Mouse (Mus musculus): ENCODE results near the gene Atp8b3. TPM values are rescaled to one million over a fixed set of nuclear protein-coding genes. Genes with fewer than 3 reads are reported as not detected.

Atp8b3 gene
- total RNA-seq, 2 experiments from 2014 or later, result 0.12 to 0.31 TPM

DNA sequence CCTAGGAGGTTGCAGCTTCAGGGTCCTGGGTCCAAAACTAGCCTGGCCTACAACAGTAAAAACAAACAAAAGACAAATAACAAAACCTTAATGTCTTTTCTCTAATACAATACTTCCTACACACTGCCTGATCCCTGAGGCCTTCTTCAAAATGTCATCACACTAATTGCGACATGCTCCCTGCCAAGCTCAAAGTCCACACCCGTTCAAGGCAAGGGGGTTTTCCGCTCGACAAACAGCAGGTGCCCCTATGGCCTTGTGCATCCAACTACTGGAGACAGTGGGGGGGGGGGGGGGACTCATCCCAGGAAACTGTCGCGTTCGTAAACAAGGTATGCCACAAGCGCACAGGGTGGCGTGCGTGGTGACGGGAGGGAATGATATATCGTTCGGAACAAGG lies 21.7 kb upstream of the Atp8b3 start:
- DNase-seq (ENCODE audit: low spot score in 2 of 2), result no peak
- peak overlapping the region; percentile 99 for H3K4me3 ChIP-seq
- peak overlapping the region; percentile 100 for H3K27ac ChIP-seq
- no peak for TF ChIP-seq CTCF (conservative IDR thresholded peaks at IDR 0.05)

DNA sequence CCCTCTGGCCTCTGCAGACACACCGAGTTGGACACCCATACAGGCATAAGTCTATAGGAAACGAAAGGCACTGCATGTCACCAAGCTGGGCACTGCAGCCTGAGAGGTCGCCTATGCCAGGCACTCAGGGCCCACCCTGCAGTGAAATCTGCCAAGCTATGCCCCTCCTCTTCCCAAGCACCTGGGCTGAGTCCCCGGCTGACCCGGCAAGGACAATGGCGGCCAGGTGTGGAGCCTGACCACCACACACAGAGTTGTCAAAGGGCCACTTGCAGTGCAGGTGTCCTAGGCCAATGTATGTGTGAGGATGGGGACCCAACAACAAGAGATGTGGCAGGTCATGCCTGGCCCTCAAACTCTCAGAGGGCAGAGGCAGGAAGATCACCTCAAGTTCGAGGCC lies 20.5 kb upstream of the Atp8b3 start:
- H3K27ac ChIP-seq, result no peak overlapping the region
- no peak overlapping the region for H3K4me3 ChIP-seq
- DNase-seq (ENCODE audit: low spot score in 2 of 2), result no peak
- TF ChIP-seq CTCF (conservative IDR thresholded peaks at IDR 0.05), result no peak

DNA sequence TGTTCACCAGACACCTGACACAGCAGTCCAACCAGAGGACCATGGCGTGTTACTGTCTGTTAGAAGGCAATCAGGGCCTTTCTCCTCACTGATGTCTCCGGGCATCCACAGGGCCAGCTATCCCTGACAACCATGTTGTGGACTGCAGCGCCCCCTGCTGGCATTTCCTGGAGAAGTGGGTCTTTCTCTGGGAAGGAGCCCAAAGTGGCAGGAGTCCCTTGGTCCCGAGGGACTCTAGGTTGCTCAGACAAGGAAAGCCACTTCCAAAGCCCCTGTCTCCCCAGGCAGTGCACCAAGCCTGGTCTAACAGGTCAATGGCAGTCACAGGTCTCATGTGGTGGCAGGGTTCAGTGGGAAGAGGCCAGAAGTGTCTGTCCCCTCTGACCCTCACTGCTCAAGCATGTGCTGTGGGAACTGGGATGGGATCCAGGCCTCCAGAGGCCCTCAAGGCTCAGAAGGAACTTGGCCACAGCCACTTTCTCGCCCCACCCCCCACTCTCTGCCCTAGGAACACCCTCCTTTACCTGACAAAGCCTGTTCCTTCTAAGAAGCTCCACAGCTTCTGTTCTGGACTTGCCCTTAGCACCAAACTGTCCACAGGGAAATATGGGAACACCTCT lies 18.5 kb upstream of the Atp8b3 start:
- Histone ChIP-seq H3K4me3 (no peak overlapping the region), H3K27ac (no peak overlapping the region)
- peak; percentile 89 for TF ChIP-seq CTCF (conservative IDR thresholded peaks at IDR 0.05)
- DNase-seq (ENCODE audit: low spot score in 2 of 2), result peak in 1 of 2 experiments; percentile 83

DNA sequence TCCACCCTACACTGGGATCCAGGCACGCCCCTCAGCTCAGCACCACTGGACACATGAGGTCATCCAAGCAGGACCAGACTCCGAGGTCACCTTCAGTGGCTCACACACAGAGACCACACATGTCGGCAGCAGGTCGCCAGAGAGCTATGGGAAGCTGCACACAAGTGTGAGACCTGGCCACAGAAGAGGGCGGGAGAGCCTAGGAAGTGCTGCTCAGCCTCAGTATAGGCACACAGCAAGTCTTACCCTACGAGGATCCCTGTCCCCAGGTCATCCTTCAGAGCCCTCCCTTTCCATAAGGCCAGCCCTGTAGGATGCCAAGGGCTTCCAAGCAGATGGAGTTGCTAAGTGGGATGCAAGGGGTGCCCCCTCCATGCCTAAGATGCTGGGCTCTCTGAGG lies 15.1 kb upstream of the Atp8b3 start:
- TF ChIP-seq CTCF (conservative IDR thresholded peaks at IDR 0.05), result no peak
- DNase-seq (ENCODE audit: low spot score in 2 of 2), result no peak
- Histone ChIP-seq H3K27ac (no peak overlapping the region), H3K4me3 (no peak overlapping the region)

DNA sequence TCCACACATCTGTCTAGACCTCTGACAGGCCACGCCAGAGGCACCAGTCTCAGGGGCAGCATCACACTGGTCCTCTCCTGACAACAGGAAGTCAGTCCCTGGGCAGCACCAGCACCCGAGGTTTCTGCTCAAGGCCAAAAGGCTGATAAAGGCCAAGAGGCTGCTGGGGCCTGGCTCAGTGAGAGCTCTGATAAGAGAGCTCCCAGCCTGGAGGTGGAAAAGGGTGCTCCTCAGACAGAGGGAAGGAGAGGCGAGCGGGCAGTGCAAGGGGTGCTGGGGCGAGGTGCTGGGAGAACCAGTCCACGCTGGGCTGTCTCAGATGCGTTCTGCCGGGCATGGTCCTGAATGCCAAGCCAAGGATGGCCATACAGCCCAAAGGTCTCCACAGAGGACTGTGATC lies 14.7 kb upstream of the Atp8b3 start:
- TF ChIP-seq CTCF (conservative IDR thresholded peaks at IDR 0.05), result no peak
- H3K4me3 ChIP-seq, result no peak overlapping the region

DNA sequence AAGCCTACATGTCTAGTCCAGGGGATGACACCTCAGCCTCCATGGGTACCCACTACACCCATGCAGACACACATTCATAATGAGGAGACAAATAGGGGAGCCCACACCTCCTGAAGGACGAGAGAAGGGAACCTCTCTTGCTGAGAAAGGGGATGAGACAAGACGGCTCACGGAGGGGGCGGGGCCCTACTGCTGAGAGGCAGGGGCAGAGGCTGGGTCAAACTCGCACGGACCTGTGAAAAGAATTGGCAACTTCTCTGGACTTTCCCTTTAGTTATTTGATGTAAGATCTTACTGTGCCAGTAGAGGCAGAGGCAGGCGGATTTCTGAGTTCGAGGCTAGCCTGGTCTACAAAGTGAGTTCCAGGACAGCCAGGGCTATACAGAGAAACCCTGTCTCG lies 13.4 kb upstream of the Atp8b3 start:
- Histone ChIP-seq H3K4me3 (no peak overlapping the region), H3K27ac (no peak overlapping the region)
- no peak for TF ChIP-seq CTCF (conservative IDR thresholded peaks at IDR 0.05)
- DNase-seq (ENCODE audit: low spot score in 2 of 2), result no peak

More for the DNA sequence above, 14.7 kb upstream of the Atp8b3 start:
- H3K27ac ChIP-seq, result no peak overlapping the region
- DNase-seq (ENCODE audit: low spot score in 2 of 2), result no peak

DNA sequence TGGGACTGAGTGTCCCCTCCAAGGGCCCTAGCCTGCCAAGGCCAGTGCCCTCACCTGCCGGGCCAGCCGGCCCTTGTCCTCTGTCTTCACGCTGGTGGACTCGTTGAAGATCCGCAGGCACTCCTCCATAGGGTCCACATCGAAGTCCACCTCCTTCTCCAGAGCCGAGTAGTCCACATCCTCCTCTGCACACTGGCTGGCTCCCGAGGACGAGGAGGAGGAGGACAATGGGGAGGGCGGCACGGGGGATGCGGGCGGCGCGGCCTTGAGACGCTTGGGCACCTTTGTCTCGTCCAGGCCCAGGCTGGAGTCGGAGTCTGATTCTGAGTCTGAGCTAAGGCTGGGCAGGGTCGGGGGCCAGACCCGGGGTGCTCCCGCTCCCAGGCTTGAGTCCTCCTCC lies 10.4 kb upstream of the Atp8b3 start:
- no peak for DNase-seq (ENCODE audit: low spot score in 2 of 2)
- TF ChIP-seq CTCF (conservative IDR thresholded peaks at IDR 0.05), result no peak
- Histone ChIP-seq H3K27ac (no peak overlapping the region), H3K4me3 (no peak overlapping the region)

DNA sequence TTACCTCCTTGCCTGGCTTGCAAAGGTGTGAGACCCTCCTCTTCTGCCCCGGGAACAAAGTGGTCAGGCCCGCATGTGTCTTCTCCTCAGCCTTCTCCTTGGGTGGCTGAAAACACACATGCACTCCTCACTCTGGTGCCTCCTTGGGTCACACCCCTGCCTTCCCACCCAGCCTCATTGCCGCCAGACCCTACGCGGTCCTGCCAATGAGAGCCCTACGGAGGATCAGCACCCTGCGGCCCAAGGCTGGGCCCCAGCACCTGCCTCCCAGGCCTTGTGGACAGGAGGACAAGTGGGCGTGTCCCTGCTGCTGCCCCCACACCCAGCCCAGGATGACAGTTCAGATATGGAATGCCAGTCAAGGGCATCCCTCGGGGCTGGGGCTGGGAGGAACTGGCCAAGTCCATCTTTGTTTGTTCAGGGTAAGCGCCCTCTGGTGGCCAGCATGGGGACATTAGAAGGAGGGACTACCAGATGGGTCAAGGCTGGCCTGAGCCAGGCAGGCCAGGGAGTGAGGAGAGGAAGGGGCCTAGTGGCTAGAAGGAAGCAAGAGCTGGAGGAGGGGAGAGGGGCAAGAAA lies 9.6 kb upstream of the Atp8b3 start:
- peak; percentile 48 to 59 for DNase-seq (ENCODE audit: low spot score in 2 of 2)
- TF ChIP-seq CTCF (conservative IDR thresholded peaks at IDR 0.05), result peak; percentile 91
- no peak overlapping the region for H3K27ac ChIP-seq
- no peak overlapping the region for H3K4me3 ChIP-seq

DNA sequence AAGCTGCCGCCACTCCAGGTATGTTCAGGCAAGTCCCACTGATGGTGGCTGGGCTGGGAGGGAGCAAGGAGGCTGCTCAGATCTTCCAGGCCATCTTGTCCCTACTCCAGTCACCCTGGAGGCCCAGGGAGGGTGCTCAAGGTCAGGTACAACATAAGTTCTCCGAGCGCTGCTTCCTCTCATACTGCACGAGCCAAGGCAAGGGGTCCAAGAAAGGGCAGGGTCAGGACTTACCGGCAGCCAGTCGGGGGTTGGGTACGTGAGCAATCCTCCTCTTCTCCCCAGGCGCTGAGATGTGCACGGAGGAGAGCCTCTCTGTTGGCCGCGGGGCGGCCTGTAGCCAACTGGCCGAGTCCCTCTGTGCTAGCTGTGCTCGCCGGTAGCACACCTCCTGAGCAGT lies 8.6 kb upstream of the Atp8b3 start:
- no peak for TF ChIP-seq CTCF (conservative IDR thresholded peaks at IDR 0.05)
- no peak overlapping the region for H3K27ac ChIP-seq
- no peak overlapping the region for H3K4me3 ChIP-seq
- DNase-seq (ENCODE audit: low spot score in 2 of 2), result no peak

DNA sequence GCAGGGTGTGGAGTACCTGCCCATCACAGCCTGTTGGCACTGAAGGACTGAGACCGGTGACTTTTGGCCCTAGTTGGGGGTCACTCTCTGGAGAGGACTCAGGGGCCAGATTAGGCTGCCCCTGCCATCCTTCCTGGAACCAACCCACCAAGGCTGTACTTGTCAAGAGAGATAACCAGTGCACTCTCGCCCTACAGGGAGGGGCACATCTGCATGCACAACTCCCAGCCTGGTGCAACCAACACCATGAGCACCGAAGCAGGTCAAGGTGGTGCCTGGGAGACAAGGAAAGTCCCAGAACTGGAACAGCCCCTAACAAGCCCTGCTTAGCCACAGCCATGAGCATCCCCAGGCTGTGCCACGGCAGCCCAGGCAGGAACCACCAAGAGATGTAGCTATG lies 8.0 kb upstream of the Atp8b3 start:
- no peak for TF ChIP-seq CTCF (conservative IDR thresholded peaks at IDR 0.05)
- no peak for DNase-seq (ENCODE audit: low spot score in 2 of 2)
- H3K4me3 ChIP-seq, result no peak overlapping the region
- no peak overlapping the region for H3K27ac ChIP-seq

DNA sequence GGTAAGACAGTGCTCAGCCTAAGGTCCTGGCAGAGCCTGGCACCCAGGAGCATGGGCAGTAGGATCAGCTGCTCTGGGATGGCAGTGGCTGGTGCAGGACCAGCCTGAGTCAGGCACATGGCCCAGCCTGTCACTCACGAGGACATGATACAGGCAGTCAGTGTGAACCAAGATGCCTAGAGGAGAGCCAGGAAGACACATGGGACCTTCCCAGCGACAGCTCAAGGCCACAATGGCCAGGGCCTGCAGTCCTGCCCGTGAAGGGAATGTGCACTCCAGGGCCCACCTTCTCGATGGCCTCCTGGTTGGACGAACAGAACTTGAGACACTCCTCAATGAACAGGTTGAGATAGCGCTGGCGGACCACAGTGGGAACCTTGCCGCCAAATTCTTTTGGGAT lies 6.7 kb upstream of the Atp8b3 start:
- Histone ChIP-seq H3K4me3 (no peak overlapping the region), H3K27ac (no peak overlapping the region)
- no peak for DNase-seq (ENCODE audit: low spot score in 2 of 2)
- no peak for TF ChIP-seq CTCF (conservative IDR thresholded peaks at IDR 0.05)

DNA sequence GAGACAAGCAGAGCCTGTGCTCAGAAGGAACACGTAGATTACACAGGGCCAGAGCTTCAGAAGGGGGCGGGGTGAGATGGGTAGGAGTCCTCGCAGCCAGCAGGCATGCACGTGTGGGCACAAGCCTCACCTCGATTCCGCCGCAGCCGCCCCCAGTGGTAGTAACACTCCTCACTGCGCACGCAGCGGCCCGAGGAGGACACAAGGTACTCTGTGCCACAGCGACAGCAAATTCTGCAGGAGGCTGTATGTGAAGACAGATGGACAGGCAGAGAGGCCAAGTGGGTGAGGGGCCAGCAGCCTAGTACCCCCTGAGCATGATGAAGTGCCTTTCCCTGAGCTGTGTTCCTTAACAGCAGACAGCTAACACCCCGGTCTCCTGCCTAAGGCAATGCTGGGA lies 4.9 kb upstream of the Atp8b3 start:
- TF ChIP-seq CTCF (conservative IDR thresholded peaks at IDR 0.05), result no peak
- H3K27ac ChIP-seq, result no peak overlapping the region
- no peak overlapping the region for H3K4me3 ChIP-seq
- no peak for DNase-seq (ENCODE audit: low spot score in 2 of 2)

DNA sequence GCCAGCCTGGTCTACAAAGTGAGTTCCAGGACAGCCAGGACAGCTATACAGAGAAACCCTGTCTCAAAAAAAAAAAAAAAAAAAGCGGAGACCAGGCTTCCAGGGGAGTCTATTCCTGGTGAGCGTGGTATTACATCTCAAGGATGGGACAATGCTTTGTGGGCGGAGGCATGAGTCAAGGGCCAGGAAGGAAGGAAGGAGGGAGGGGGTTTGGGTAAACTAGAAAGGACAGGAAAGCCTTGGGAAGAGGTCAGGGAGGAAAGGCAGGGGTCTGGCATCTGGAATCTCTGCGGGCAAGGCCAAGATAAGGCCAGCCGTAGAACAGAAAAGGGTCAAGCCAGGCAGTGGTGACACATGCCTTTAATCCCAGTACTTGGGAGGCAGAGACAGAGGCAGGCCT lies 569 bp upstream of the Atp8b3 start:
- no peak overlapping the region for H3K27ac ChIP-seq
- TF ChIP-seq CTCF (conservative IDR thresholded peaks at IDR 0.05), result no peak
- no peak for DNase-seq (ENCODE audit: low spot score in 2 of 2)

DNA sequence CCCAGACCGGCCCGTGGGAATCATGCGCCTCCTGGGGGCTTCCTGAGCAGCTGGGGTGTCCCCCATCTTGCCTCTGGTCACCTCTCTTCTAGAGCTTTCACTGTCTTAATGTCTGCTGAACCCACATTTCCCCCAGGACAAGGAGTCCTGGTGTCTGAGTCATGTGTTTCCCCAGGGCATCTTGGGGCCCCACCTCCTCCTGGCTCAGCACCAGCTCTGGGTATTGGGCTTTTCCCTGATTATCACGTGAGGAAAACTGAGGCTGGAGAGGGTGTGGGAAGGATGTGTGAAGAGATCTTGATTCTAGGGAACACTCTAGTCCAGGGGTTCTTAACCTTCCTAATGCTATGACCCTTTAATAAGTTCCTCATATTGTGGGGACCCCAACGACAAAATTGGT lies 744 bp downstream of the Atp8b3 start:
- TF ChIP-seq CTCF (conservative IDR thresholded peaks at IDR 0.05), result no peak
- no peak for DNase-seq (ENCODE audit: low spot score in 2 of 2)
- H3K4me3 ChIP-seq, result no peak overlapping the region

More for the DNA sequence above, 569 bp upstream of the Atp8b3 start:
- H3K4me3 ChIP-seq, result no peak overlapping the region

More for the DNA sequence above, 744 bp downstream of the Atp8b3 start:
- H3K27ac ChIP-seq, result no peak overlapping the region

Data from layer of hippocampus, adult 2 months (tissue).